Mouse (Mus musculus) heart, postnatal 0 days (tissue): Measurements from ENCODE around the gene 2010300C02Rik.

Experiments
- CTCF ChIP-seq: IDR thresholded peaks from 2 replicates; pipeline ENCODE4 v1.5.1; 2016; ENCODE audit warnings: antibody characterized with exemption, control low read depth, low read depth
- EP300 ChIP-seq: IDR thresholded peaks from 2 replicates; pipeline ENCODE4 v1.6.1; 2016; ENCODE audit warnings: antibody characterized with exemption, low read depth

DNA sequence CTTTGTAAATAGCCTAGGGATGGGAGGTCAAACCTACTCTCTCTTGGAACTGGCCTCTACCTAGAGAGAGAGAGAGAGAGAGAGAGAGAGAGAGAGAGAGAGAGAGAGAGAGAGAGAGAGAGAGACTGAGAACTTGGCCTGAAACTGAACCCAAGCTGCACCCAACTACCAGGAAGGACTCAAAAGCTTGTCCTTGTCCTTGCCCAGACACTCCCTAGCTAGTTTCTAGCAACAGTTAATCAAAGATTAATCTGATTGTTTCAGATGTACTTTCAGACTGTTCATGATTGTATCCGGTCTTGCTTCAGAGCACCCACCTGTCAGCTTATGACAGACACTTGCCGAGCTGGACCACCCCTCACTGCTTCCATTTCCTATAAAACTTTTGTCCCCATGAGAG, 153.5 kb downstream of the 2010300C02Rik start:
- no peak for TF ChIP-seq CTCF
- TF ChIP-seq EP300: no peak
